Mouse (Mus musculus): Measurements from ENCODE around the gene Ofcc1. TPM values are rescaled to one million over a fixed set of nuclear protein-coding genes. Genes with fewer than 3 reads are reported as not detected.

Gene Ofcc1
- polyA plus RNA-seq (2015; fragmentation: Nextera tagmentation; extraction: Ambion mirVana): not detected in 2 replicates

DNA sequence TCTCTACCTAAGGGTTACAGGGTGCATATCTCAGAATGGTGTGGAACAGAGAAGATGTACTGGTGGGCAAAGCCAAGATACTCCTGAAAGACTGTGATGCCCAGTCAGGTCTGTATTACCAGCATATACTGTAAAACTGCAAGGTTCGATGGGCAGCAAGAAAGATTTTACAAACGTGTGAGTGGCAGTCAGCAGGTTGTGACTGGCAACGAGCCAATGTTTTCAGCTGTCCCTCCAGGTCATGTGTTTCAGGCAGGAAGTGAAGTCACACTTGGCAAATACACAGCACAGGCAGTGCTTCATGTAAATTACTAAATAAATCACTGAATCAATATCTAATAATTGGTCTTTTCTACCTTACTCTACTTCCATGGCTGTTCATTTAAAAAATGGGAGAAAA lies at the start of gene Ofcc1:
Gene Ofcc1 (minus strand): TSS at position 163 of the 400 bp plus-strand sequence.
- WGBS: 52% methylated on average over 3 of the region's 3 CpGs
- Histone ChIP-seq H3K9me3 (no peaks in the 10 kb centered on the region), H3K27ac (replicated peaks) (no peak within 1 kb of the TSS), H3K27me3 (no peaks in the 10 kb centered on the region), H3K9ac (replicated peaks) (no peak within 1 kb of the TSS), H3K4me3 (no peak within 1 kb of the TSS), H3K36me3 (no peaks in the 10 kb centered on the region), H3K4me1 (no peaks in the 10 kb centered on the region), H3K4me2 (replicated peaks) (no peak within 1 kb of the TSS)
- no peak for ATAC-seq (replicated peaks)

- no peaks in the 10 kb centered on the region for H3K9me3 ChIP-seq
- no peak overlapping the region for H3K27ac ChIP-seq (replicated peaks)
- H3K36me3 ChIP-seq: no peaks in the 10 kb centered on the region
- no peaks in the 10 kb centered on the region for H3K4me1 ChIP-seq
- ATAC-seq (replicated peaks): no peak
- H3K27me3 ChIP-seq: no peaks in the 10 kb centered on the region
- WGBS: 87% methylated on average over 8 of the region's 8 CpGs
- H3K9ac ChIP-seq (replicated peaks): no peak overlapping the region
- H3K4me3 ChIP-seq: no peak overlapping the region
- H3K4me2 ChIP-seq (replicated peaks): no peak overlapping the region
These were observed 28.9 kb upstream of the Ofcc1 start for GRCm38 (mm10) chr13:40390120-40390519.

DNA sequence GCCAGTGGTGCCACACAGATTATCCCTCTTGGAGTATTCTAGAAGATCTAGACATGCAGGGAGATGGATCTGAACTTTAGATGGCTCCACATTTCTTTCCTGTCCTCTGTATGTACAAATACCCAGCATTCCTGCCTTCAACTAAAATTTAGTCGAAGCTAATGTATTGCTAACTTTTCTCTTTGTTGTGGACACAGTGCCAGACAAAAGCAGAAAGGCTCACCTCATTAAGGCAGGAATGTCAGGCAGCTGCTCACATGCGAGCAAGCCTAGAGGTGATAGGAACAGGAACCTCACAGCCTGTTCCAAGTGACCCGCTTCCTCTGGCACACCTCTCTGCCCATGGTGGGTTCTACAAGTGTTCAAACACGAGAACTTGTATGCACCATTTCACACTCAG lies 26.2 kb upstream of the Ofcc1 start:
- ATAC-seq (replicated peaks): no peak
- WGBS: 43% methylated on average over 4 of the region's 4 CpGs
- Histone ChIP-seq H3K4me2 (replicated peaks) (no peak overlapping the region), H3K4me1 (no peaks in the 10 kb centered on the region), H3K27me3 (no peaks in the 10 kb centered on the region), H3K9me3 (no peaks in the 10 kb centered on the region), H3K36me3 (no peaks in the 10 kb centered on the region), H3K27ac (replicated peaks) (no peak overlapping the region), H3K9ac (replicated peaks) (no peak overlapping the region), H3K4me3 (no peak overlapping the region)

DNA sequence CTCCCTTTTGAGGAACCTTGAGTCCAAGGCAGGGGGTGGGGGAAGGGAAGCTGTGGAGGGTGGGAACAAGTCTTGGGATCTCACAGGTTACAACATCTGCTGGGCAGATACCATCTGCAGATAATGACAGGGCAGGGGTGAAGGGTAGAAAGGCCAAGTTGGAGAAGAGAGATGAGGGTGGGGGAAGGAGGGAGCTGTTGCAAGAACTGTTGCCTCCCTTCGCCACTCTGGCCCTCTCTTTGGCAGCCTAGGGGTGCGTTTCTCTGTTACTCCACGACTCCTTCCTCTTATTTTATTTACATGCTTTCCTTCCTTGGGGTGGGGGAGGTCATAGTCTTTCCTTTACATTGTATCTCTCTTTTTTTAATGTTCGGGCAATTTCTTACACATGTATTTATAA lies 23.7 kb upstream of the Ofcc1 start:
- WGBS: 85% methylated on average over 4 of the region's 4 CpGs
- Histone ChIP-seq H3K9ac (replicated peaks) (no peak overlapping the region), H3K9me3 (no peaks in the 10 kb centered on the region), H3K27me3 (no peaks in the 10 kb centered on the region), H3K36me3 (no peaks in the 10 kb centered on the region), H3K4me3 (no peak overlapping the region), H3K27ac (replicated peaks) (no peak overlapping the region), H3K4me2 (replicated peaks) (no peak overlapping the region), H3K4me1 (0 out of 2 replicates have a peak, but pooled peaks cover 4% of the 10 kb centered on the region)
- ATAC-seq (replicated peaks): no peak

- no peaks in the 10 kb centered on the region for H3K36me3 ChIP-seq
- 76% methylated on average over 5 of the region's 5 CpGs for WGBS
- ATAC-seq (replicated peaks): no peak
These were observed 15.5 kb upstream of the Ofcc1 start for GRCm38 (mm10) chr13:40376773-40377172.

GRCm38 (mm10) chr13:40366762-40367161 lies 5.5 kb upstream of the Ofcc1 start:
- Histone ChIP-seq H3K27ac (replicated peaks) (no peak overlapping the region), H3K27me3 (no peaks in the 10 kb centered on the region), H3K9ac (replicated peaks) (no peak overlapping the region), H3K36me3 (no peaks in the 10 kb centered on the region), H3K9me3 (no peaks in the 10 kb centered on the region), H3K4me3 (no peak overlapping the region), H3K4me1 (no peaks in the 10 kb centered on the region), H3K4me2 (replicated peaks) (no peak overlapping the region)
- WGBS: 93% methylated on average over 11 of the region's 11 CpGs
- ATAC-seq (replicated peaks): no peak

More at GRCm38 (mm10) chr13:40376773-40377172, 15.5 kb upstream of the Ofcc1 start:
- no peaks in the 10 kb centered on the region for H3K27me3 ChIP-seq
- 0 out of 2 replicates have a peak, but pooled peaks cover 2% of the 10 kb centered on the region for H3K4me1 ChIP-seq
- no peak overlapping the region for H3K4me3 ChIP-seq
- no peak overlapping the region for H3K4me2 ChIP-seq (replicated peaks)
- H3K9me3 ChIP-seq: no peaks in the 10 kb centered on the region
- no peak overlapping the region for H3K27ac ChIP-seq (replicated peaks)
- no peak overlapping the region for H3K9ac ChIP-seq (replicated peaks)

DNA sequence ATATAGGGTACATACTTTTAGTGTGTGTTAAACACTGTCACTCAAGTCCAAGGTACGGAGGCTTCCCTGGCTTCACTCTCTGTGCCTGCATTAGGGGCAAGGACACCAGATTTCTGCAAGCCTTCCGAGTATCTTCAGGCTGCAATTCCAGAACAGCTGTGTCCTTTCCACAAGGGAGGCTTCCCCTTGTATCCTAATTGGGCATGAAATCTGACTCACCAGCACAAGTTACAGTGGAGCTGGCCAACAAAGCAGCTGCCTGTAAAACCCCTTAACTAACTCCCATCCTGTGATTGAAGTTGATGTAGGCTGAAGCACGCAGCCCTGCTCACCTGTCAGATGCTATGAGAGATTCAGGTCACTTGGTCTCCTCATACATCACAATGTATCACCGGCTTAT lies 3.6 kb upstream of the Ofcc1 start:
- no peak overlapping the region for H3K4me2 ChIP-seq (replicated peaks)
- no peaks in the 10 kb centered on the region for H3K9me3 ChIP-seq
- H3K27me3 ChIP-seq: no peaks in the 10 kb centered on the region
- no peak overlapping the region for H3K27ac ChIP-seq (replicated peaks)
- ATAC-seq (replicated peaks): no peak
- no peak overlapping the region for H3K4me3 ChIP-seq
- no peaks in the 10 kb centered on the region for H3K36me3 ChIP-seq
- no peaks in the 10 kb centered on the region for H3K4me1 ChIP-seq
- no peak overlapping the region for H3K9ac ChIP-seq (replicated peaks)
- 78% methylated on average over 4 of the region's 4 CpGs for WGBS

GRCm38 (mm10) chr13:40360692-40361091 lies 558 bp downstream of the Ofcc1 start:
- H3K4me2 ChIP-seq (replicated peaks): no peak overlapping the region
- H3K9ac ChIP-seq (replicated peaks): no peak overlapping the region
- 63% methylated on average over 4 of the region's 4 CpGs for WGBS
- H3K4me3 ChIP-seq: no peak overlapping the region
- no peaks in the 10 kb centered on the region for H3K9me3 ChIP-seq
- no peaks in the 10 kb centered on the region for H3K36me3 ChIP-seq
- H3K27me3 ChIP-seq: no peaks in the 10 kb centered on the region
- H3K4me1 ChIP-seq: no peaks in the 10 kb centered on the region
- no peak overlapping the region for H3K27ac ChIP-seq (replicated peaks)
- no peak for ATAC-seq (replicated peaks)

DNA sequence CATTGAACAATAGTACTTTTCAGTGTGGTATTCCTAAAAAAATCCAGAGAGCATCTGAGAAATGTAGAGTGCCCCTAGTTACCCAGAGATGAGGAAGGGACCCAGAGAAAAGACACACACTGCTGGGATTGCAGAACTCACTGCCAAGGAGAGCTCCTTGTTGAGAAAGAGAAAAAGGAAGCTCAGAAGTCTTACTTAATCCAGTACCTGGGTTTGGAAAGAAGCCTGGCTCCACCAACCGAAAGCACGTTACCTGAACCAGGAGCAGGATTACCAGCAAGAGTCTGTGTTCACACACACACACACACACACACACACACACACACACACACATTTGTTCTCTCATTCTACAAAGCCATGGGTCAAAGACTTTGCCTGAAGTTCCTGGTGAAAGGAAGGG lies 14.2 kb downstream of the Ofcc1 start:
- 100% methylated on average over 2 of the region's 2 CpGs for WGBS
- H3K36me3 ChIP-seq: no peaks in the 10 kb centered on the region

DNA sequence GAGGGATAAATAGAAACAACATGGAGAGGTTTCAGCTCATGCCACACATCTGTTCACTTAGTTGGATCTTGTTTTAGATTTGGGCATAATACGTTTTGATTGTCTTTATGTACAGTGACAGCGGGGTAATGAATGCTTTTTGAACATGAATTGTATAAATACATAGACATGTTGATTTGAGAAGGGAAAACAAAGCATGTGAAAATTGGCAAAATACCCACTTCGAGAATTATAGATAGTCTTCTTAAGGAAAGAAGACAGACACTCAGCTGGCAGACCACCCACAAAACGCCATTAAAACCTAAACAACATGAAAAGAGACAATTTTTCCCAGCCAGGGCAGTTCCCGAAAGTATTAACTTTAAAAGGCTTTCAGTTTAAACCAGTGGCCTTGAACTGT lies 37.9 kb downstream of the Ofcc1 start:
- no peak overlapping the region for H3K27ac ChIP-seq (replicated peaks)
- 51% methylated on average over 5 of the region's 5 CpGs for WGBS
- H3K4me2 ChIP-seq (replicated peaks): no peak overlapping the region
- H3K27me3 ChIP-seq: no peaks in the 10 kb centered on the region
- H3K4me1 ChIP-seq: no peaks in the 10 kb centered on the region
- no peaks in the 10 kb centered on the region for H3K9me3 ChIP-seq
- ATAC-seq (replicated peaks): no peak
- H3K9ac ChIP-seq (replicated peaks): no peak overlapping the region
- H3K4me3 ChIP-seq: no peak overlapping the region
- no peaks in the 10 kb centered on the region for H3K36me3 ChIP-seq

More for the DNA sequence above, 14.2 kb downstream of the Ofcc1 start:
- no peaks in the 10 kb centered on the region for H3K27me3 ChIP-seq
- no peak for ATAC-seq (replicated peaks)
- no peaks in the 10 kb centered on the region for H3K9me3 ChIP-seq
- no peaks in the 10 kb centered on the region for H3K4me1 ChIP-seq
- H3K4me2 ChIP-seq (replicated peaks): no peak overlapping the region
- no peak overlapping the region for H3K4me3 ChIP-seq
- no peak overlapping the region for H3K9ac ChIP-seq (replicated peaks)
- no peak overlapping the region for H3K27ac ChIP-seq (replicated peaks)

GRCm38 (mm10) chr13:40320814-40321525 lies 40.3 kb downstream of the Ofcc1 start:
- H3K9me3 ChIP-seq: no peaks in the 10 kb centered on the region
- H3K9ac ChIP-seq (replicated peaks): no peak overlapping the region
- H3K27ac ChIP-seq (replicated peaks): no peak overlapping the region
- no peak overlapping the region for H3K4me3 ChIP-seq
- H3K4me2 ChIP-seq (replicated peaks): no peak overlapping the region
- WGBS: 82% methylated on average over 6 of the region's 6 CpGs
- H3K27me3 ChIP-seq: no peaks in the 10 kb centered on the region
- no peaks in the 10 kb centered on the region for H3K4me1 ChIP-seq
- H3K36me3 ChIP-seq: no peaks in the 10 kb centered on the region
- ATAC-seq (replicated peaks): no peak

DNA sequence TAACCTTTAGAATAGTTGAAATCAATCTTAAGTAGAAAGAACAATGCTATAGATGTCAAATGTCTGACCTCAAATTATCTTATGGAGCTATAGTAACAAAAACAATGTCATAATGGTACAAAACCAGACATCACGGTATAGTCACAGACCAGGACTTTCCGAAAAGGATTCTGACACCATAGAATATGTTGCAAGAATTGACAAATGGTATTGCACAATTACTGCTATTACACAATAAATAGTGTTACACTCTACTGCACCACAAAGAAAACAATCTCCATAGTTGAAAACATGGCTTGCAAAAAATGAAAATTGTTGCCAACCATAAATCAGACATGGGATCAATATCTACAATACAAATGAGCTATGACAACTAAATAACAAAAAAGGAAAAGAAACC lies 43.5 kb downstream of the Ofcc1 start:
- WGBS: 90% methylated on average over 2 of the region's 2 CpGs
- H3K4me3 ChIP-seq: no peak overlapping the region

More for the DNA sequence above, 43.5 kb downstream of the Ofcc1 start:
- no peak overlapping the region for H3K9ac ChIP-seq (replicated peaks)
- no peak for ATAC-seq (replicated peaks)
- no peaks in the 10 kb centered on the region for H3K27me3 ChIP-seq
- no peaks in the 10 kb centered on the region for H3K36me3 ChIP-seq
- H3K4me2 ChIP-seq (replicated peaks): no peak overlapping the region
- H3K27ac ChIP-seq (replicated peaks): no peak overlapping the region
- H3K4me1 ChIP-seq: no peaks in the 10 kb centered on the region
- no peaks in the 10 kb centered on the region for H3K9me3 ChIP-seq
